Mouse (Mus musculus) hindbrain, embryonic 11.5 days (tissue): ENCODE measurements at regions not wholly inside any gene's neighbourhood (a gene's known extent, or its start where the extent isn't known, plus 50 kb on each side); places are given as distances from the start of the nearest gene placed in this dataset.

ENCODE experiments used
- ATAC-seq: fragments of 200-750 bp; cut with Nextera tagmentation; 2 replicates; pipeline ENCODE4 v1.8.0; 2017; ENCODE audit warnings: mild to moderate bottlenecking, moderate TSS enrichment, moderate library complexity; ENCODE audit not compliant: low FRiP score
- DNase-seq: peaks from one replicate; pipeline ENCODE4 v3.0.0-alpha.2; 2015; ENCODE audit warnings: low spot score
- H3K27ac ChIP-seq: fragments of 300-500 bp; sonication (generic); 2 replicates; pipeline ENCODE4 v1.5.1; 2014; ENCODE audit warnings: mild to moderate bottlenecking, low read depth, low read length
- H3K27me3 ChIP-seq: fragments of 300-500 bp; sonication (generic); 2 replicates; pipeline ENCODE4 v1.6.1; 2014; ENCODE audit warnings: mild to moderate bottlenecking, low read length, moderate library complexity, mixed read lengths; ENCODE audit not compliant: control insufficient read depth, insufficient read depth
- H3K36me3 ChIP-seq: fragments of 300-500 bp; sonication (generic); 2 replicates; pipeline ENCODE4 v1.6.1; 2014; ENCODE audit warnings: mild to moderate bottlenecking, low read length, moderate library complexity, mixed read lengths; ENCODE audit not compliant: control insufficient read depth, insufficient read depth
- H3K4me1 ChIP-seq: fragments of 300-500 bp; sonication (generic); replicated peaks from 2 replicates; pipeline ENCODE4 v1.6.1; 2014; ENCODE audit warnings: low read length, mixed read lengths; ENCODE audit not compliant: control insufficient read depth, insufficient read depth
- H3K4me2 ChIP-seq: fragments of 300-500 bp; sonication (generic); replicated peaks from 2 replicates; pipeline ENCODE4 v1.6.1; 2014; ENCODE audit warnings: mild to moderate bottlenecking, low read depth, low read length
- H3K4me3 ChIP-seq: fragments of 300-500 bp; sonication (generic); 2 replicates; pipeline ENCODE4 v1.5.1; 2014; ENCODE audit warnings: low read depth, low read length
- H3K9ac ChIP-seq: fragments of 300-500 bp; sonication (generic); 2 replicates; pipeline ENCODE4 v1.6.1; 2014; ENCODE audit warnings: low read depth, low read length
- H3K9me3 ChIP-seq: fragments of 300-500 bp; sonication (generic); 2 replicates; pipeline ENCODE4 v1.6.1; 2016; ENCODE audit warnings: low read length; ENCODE audit not compliant: control insufficient read depth
- WGBS: fragments of 180-500 bp; shearing (Covaris S2); extraction: QIAGEN DNeasy Blood & Tissue Kit; methylation state at CpG from one replicate; pipeline ENCODE4 v1.1.7; 2014; 5-methylcytosine and 5-hydroxymethylcytosine counted together

GRCm38 (mm10) chr16:72085181-72085580 lies 222.9 kb upstream of the Robo1 start:
- Histone ChIP-seq H3K4me1 (no peaks in the 10 kb centered on the region), H3K9ac (no peak overlapping the region)
- DNase-seq: no peak

GRCm38 (mm10) chr16:72088053-72088452 lies 220.1 kb upstream of the Robo1 start:
- no peaks in the 10 kb centered on the region for H3K9me3 ChIP-seq
- H3K9ac ChIP-seq: no peak overlapping the region
- no peaks in the 10 kb centered on the region for H3K4me1 ChIP-seq
- WGBS: 74% methylated on average over 4 of the region's 4 CpGs
- H3K27me3 ChIP-seq: no peaks in the 10 kb centered on the region
- H3K36me3 ChIP-seq: no peaks in the 10 kb centered on the region
- H3K4me3 ChIP-seq: no peak overlapping the region
- H3K27ac ChIP-seq: no peak overlapping the region
- no peak for DNase-seq
- H3K4me2 ChIP-seq: no peak overlapping the region
- no peak for ATAC-seq

More at GRCm38 (mm10) chr16:72085181-72085580, 222.9 kb upstream of the Robo1 start:
- Histone ChIP-seq H3K27me3 (no peaks in the 10 kb centered on the region), H3K27ac (no peak overlapping the region), H3K9me3 (no peaks in the 10 kb centered on the region), H3K36me3 (no peaks in the 10 kb centered on the region), H3K4me2 (no peak overlapping the region), H3K4me3 (no peak overlapping the region)
- no peak for ATAC-seq
- 85% methylated on average over 5 of the region's 5 CpGs for WGBS

GRCm38 (mm10) chr16:72088916-72089315 lies 219.2 kb upstream of the Robo1 start:
- H3K9me3 ChIP-seq: no peaks in the 10 kb centered on the region
- no peaks in the 10 kb centered on the region for H3K36me3 ChIP-seq
- no peak overlapping the region for H3K4me2 ChIP-seq
- 77% methylated on average over 6 of the region's 6 CpGs for WGBS
- no peak overlapping the region for H3K9ac ChIP-seq
- ATAC-seq (no peak), DNase-seq (no peak)
- H3K4me3 ChIP-seq: no peak overlapping the region
- no peak overlapping the region for H3K27ac ChIP-seq
- no peaks in the 10 kb centered on the region for H3K4me1 ChIP-seq
- no peaks in the 10 kb centered on the region for H3K27me3 ChIP-seq
